Mouse (Mus musculus) stomach, embryonic 14.5 days (tissue): Measurements from ENCODE around the gene Plch1. TPM values are rescaled to one million over a fixed set of nuclear protein-coding genes. Genes with fewer than 3 reads are reported as not detected.

ENCODE experiments used
- ATAC-seq: fragments of 200-750 bp; cut with Nextera tagmentation; 2 replicates; pipeline ENCODE4 v1.8.0; 2017; ENCODE audit warnings: low read depth, moderate TSS enrichment; ENCODE audit not compliant: insufficient number of reproducible peaks, insufficient read depth, low FRiP score
- H3K27ac ChIP-seq: fragments of 300-500 bp; sonication (generic); 2 replicates; pipeline ENCODE4 v1.5.1; 2014; ENCODE audit warnings: mild to moderate bottlenecking, low read length, moderate library complexity, mixed read lengths
- H3K27me3 ChIP-seq: fragments of 300-500 bp; sonication (generic); 2 replicates; pipeline ENCODE4 v1.6.1; 2014; ENCODE audit warnings: low read length, control low read depth, mixed read lengths; ENCODE audit not compliant: control insufficient read depth, insufficient read depth
- H3K36me3 ChIP-seq: fragments of 300-500 bp; sonication (generic); 2 replicates; pipeline ENCODE4 v1.6.1; 2014; ENCODE audit warnings: mild to moderate bottlenecking, control low read depth, low read length, moderate library complexity, mixed read lengths; ENCODE audit not compliant: control insufficient read depth, insufficient read depth
- H3K4me1 ChIP-seq: fragments of 300-500 bp; sonication (generic); 2 replicates; pipeline ENCODE4 v1.6.1; 2014; ENCODE audit warnings: low read length, control low read depth, mixed read lengths; ENCODE audit not compliant: control insufficient read depth, insufficient read depth
- H3K4me2 ChIP-seq: fragments of 300-500 bp; sonication (generic); replicated peaks from 2 replicates; pipeline ENCODE4 v1.6.1; 2014; ENCODE audit warnings: low read depth, low read length, control low read depth
- H3K4me3 ChIP-seq: fragments of 300-500 bp; sonication (generic); 2 replicates; pipeline ENCODE4 v1.5.1; 2014; ENCODE audit warnings: low read depth, low read length, control low read depth
- H3K9ac ChIP-seq: fragments of 300-500 bp; sonication (generic); replicated peaks from 2 replicates; pipeline ENCODE4 v1.6.1; 2014; ENCODE audit warnings: low read depth, mild to moderate bottlenecking, control low read depth, low read length, moderate library complexity, mixed read lengths
- H3K9me3 ChIP-seq: fragments of 300-500 bp; sonication (generic); 2 replicates; pipeline ENCODE4 v1.6.1; 2016; ENCODE audit warnings: low read depth, low read length, control low read depth; ENCODE audit not compliant: control insufficient read depth
- WGBS: fragments of 180-500 bp; shearing (Covaris S2); extraction: QIAGEN DNeasy Blood & Tissue Kit; methylation state at CpG from one replicate; pipeline ENCODE4 v1.1.7; 2014; 5-methylcytosine and 5-hydroxymethylcytosine counted together
- polyA plus RNA-seq: library from polyadenylated mRNA; unstranded; fragments of >200 nt; fragmentation: Nextera tagmentation; extraction: Ambion mirVana; gene quantifications from 2 replicates; pipeline ENCODE4 v1.2.1, GENCODE M21; 2014

Gene Plch1
- polyA plus RNA-seq, 1 experiment from 2014 or later: 11.6 TPM

GRCm38 (mm10) chr3:63849765-63850346 lies 49.4 kb downstream of the Plch1 start:
- Histone ChIP-seq H3K27me3 (no peaks in the 10 kb centered on the region), H3K9ac (no peak overlapping the region), H3K4me3 (no peak overlapping the region), H3K9me3 (no peaks in the 10 kb centered on the region), H3K4me2 (no peak overlapping the region), H3K4me1 (no peaks in the 10 kb centered on the region), H3K36me3 (no peaks in the 10 kb centered on the region), H3K27ac (no peak overlapping the region)
- 52% methylated on average over 10 of the region's 10 CpGs for WGBS
- ATAC-seq: no peak

GRCm38 (mm10) chr3:63844141-63844540 lies 55.1 kb downstream of the Plch1 start:
- WGBS: 37% methylated on average over 4 of the region's 4 CpGs
- H3K9me3 ChIP-seq: no peaks in the 10 kb centered on the region
- ATAC-seq: no peak

GRCm38 (mm10) chr3:63842436-63842835 lies 56.8 kb downstream of the Plch1 start:
- Histone ChIP-seq H3K27ac (no peak overlapping the region), H3K27me3 (no peaks in the 10 kb centered on the region), H3K4me1 (0 out of 2 replicates have a peak, but pooled peaks cover 2% of the 10 kb centered on the region), H3K4me3 (no peak overlapping the region), H3K4me2 (no peak overlapping the region), H3K9me3 (no peaks in the 10 kb centered on the region), H3K36me3 (no peaks in the 10 kb centered on the region), H3K9ac (no peak overlapping the region)
- ATAC-seq: no peak
- WGBS: 30% methylated on average over 4 of the region's 4 CpGs

More at GRCm38 (mm10) chr3:63844141-63844540, 55.1 kb downstream of the Plch1 start:
- Histone ChIP-seq H3K4me2 (no peak overlapping the region), H3K4me1 (no peaks in the 10 kb centered on the region), H3K27me3 (no peaks in the 10 kb centered on the region), H3K4me3 (no peak overlapping the region), H3K27ac (no peak overlapping the region), H3K36me3 (no peaks in the 10 kb centered on the region), H3K9ac (no peak overlapping the region)

GRCm38 (mm10) chr3:63837750-63838149 lies 61.5 kb downstream of the Plch1 start:
- H3K9ac ChIP-seq: no peak overlapping the region
- ATAC-seq: no peak
- H3K27ac ChIP-seq: no peak overlapping the region
- H3K27me3 ChIP-seq: no peaks in the 10 kb centered on the region
- 0 out of 2 replicates have a peak, but pooled peaks cover 4% of the 10 kb centered on the region for H3K4me1 ChIP-seq
- no peak overlapping the region for H3K4me2 ChIP-seq
- no peak overlapping the region for H3K4me3 ChIP-seq
- H3K36me3 ChIP-seq: no peaks in the 10 kb centered on the region
- no peaks in the 10 kb centered on the region for H3K9me3 ChIP-seq

- WGBS: 75% methylated on average over 8 of the region's 8 CpGs
- Histone ChIP-seq H3K27ac (no peak overlapping the region), H3K4me3 (no peak overlapping the region), H3K4me2 (no peak overlapping the region), H3K4me1 (0 out of 2 replicates have a peak, but pooled peaks cover 4% of the 10 kb centered on the region), H3K9ac (no peak overlapping the region), H3K27me3 (no peaks in the 10 kb centered on the region), H3K9me3 (no peaks in the 10 kb centered on the region), H3K36me3 (no peaks in the 10 kb centered on the region)
- ATAC-seq: peak; percentile 53; the same call in 1 of the 2 replicates
These were observed 62.2 kb downstream of the Plch1 start for GRCm38 (mm10) chr3:63836937-63837632.

- no peak overlapping the region for H3K9ac ChIP-seq
- no peaks in the 10 kb centered on the region for H3K27me3 ChIP-seq
- H3K4me1 ChIP-seq: 0 out of 2 replicates have a peak, but pooled peaks cover 4% of the 10 kb centered on the region
- no peak overlapping the region for H3K4me3 ChIP-seq
- H3K4me2 ChIP-seq: no peak overlapping the region
- H3K27ac ChIP-seq: no peak overlapping the region
- H3K9me3 ChIP-seq: no peaks in the 10 kb centered on the region
- no peak for ATAC-seq
- no peaks in the 10 kb centered on the region for H3K36me3 ChIP-seq
These were observed 63.5 kb downstream of the Plch1 start for GRCm38 (mm10) chr3:63835816-63836215.

GRCm38 (mm10) chr3:63823874-63824400 lies 75.3 kb downstream of the Plch1 start:
- WGBS: 18% methylated on average over 1 of the region's 1 CpGs
- no peak overlapping the region for H3K4me3 ChIP-seq
- H3K9ac ChIP-seq: no peak overlapping the region
- H3K9me3 ChIP-seq: no peaks in the 10 kb centered on the region
- no peak; the same call in 1 of the 2 replicates for ATAC-seq
- H3K4me2 ChIP-seq: no peak overlapping the region
- H3K27me3 ChIP-seq: no peaks in the 10 kb centered on the region
- H3K27ac ChIP-seq: no peak overlapping the region
- H3K36me3 ChIP-seq: no peaks in the 10 kb centered on the region
- peaks cover 15% of the 10 kb centered on the region for H3K4me1 ChIP-seq

- ATAC-seq: no peak
- Histone ChIP-seq H3K9me3 (no peaks in the 10 kb centered on the region), H3K27me3 (no peaks in the 10 kb centered on the region), H3K4me1 (peaks cover 15% of the 10 kb centered on the region), H3K4me2 (no peak overlapping the region), H3K4me3 (no peak overlapping the region), H3K36me3 (no peaks in the 10 kb centered on the region), H3K27ac (no peak overlapping the region), H3K9ac (no peak overlapping the region)
These were observed 76.6 kb downstream of the Plch1 start for GRCm38 (mm10) chr3:63822631-63823030.
